30 mouse cellular contexts compared by ENCODE assay signal in genomic region chr8:117500232-117500823, GRCm38 (mm10). TPM values are rescaled to one million over a fixed set of nuclear protein-coding genes. Genes with fewer than 3 reads are reported as not detected.
DNase-seq lines count a peak whose midpoint lies in the region; ATAC-seq and TF ChIP-seq lines count a peak whose summit lies in the region.
"Had no signal": no experiment of that assay in that cellular context is flagged by ENCODE, and none has a peak within 500 bp of the region (broad histone marks: within the 10 kb centered on the region; RNA-seq: fewer than 3 reads in every experiment).

No protein-coding gene starts in this region.

- H3K4me3 ChIP-seq in kidney, embryonic 15.5 days (replicated peaks) = no peak overlapping the region
- peak overlapping the region; percentile 88 for H3K4me3 ChIP-seq in megakaryocyte, embryonic 14.5 days (replicated peaks)
- no peak overlapping the region for H3K4me3 ChIP-seq in intestine, postnatal 0 days (ENCODE audit: low read depth, low read length)
- H3K4me3 ChIP-seq: embryonic facial prominence, embryonic 10.5 days; embryonic facial prominence, embryonic 15.5 days; forebrain, embryonic 12.5 days; heart, adult 2 months; heart, embryonic 12.5 days; limb, embryonic 10.5 days; limb, embryonic 15.5 days; midbrain, embryonic 10.5 days; myocyte; neural tube, embryonic 13.5 days had no signal

- peaks cover 26% of the 10 kb centered on the region for H3K27me3 ChIP-seq in kidney, embryonic 15.5 days
- no peaks in the 10 kb centered on the region for H3K27me3 ChIP-seq in megakaryocyte, embryonic 14.5 days (replicated peaks)
- no peaks in the 10 kb centered on the region; the same call in 1 of the 2 replicates for H3K27me3 ChIP-seq in intestine, postnatal 0 days (replicated peaks; ENCODE audit: control insufficient read depth, insufficient read depth, low read length)

- no peak for ATAC-seq in kidney, embryonic 15.5 days (replicated peaks; ENCODE audit: low FRiP score)
- no peak for ATAC-seq in megakaryocyte, adult 5-6 weeks (ENCODE audit: poor library complexity, severe bottlenecking)
- no peak for ATAC-seq in intestine, postnatal 0 days
- ATAC-seq: activated CD4-positive, CD25-positive, alpha-beta regulatory T cell, adult 4 months; forebrain, postnatal 0 days; hindbrain, embryonic 16.5 days had no signal

- TF ChIP-seq CTCF in intestine, postnatal 0 days (IDR thresholded peaks at IDR 0.05; ENCODE audit: low read depth) = no peak

- peaks cover 16% of the 10 kb centered on the region for H3K4me1 ChIP-seq in kidney, embryonic 15.5 days
- peaks cover 70% of the 10 kb centered on the region for H3K4me1 ChIP-seq in megakaryocyte, embryonic 14.5 days
- no peaks in the 10 kb centered on the region for H3K4me1 ChIP-seq in intestine, postnatal 0 days (replicated peaks; ENCODE audit: control insufficient read depth, insufficient read depth, low read length)

- no peak overlapping the region for H3K4me2 ChIP-seq in kidney, embryonic 15.5 days
- H3K4me2 ChIP-seq in intestine, postnatal 0 days (replicated peaks; ENCODE audit: low read depth) = no peak overlapping the region
- H3K4me2 ChIP-seq: embryonic facial prominence, embryonic 15.5 days; forebrain, embryonic 12.5 days; heart, embryonic 12.5 days; limb, embryonic 15.5 days; neural tube, embryonic 13.5 days had no signal

- H3K27ac ChIP-seq in kidney, embryonic 15.5 days = no peak overlapping the region
- no peak overlapping the region for H3K27ac ChIP-seq in intestine, postnatal 0 days (ENCODE audit: low read depth, low read length)
- H3K27ac ChIP-seq: embryonic facial prominence, embryonic 10.5 days; embryonic facial prominence, embryonic 15.5 days; forebrain, embryonic 12.5 days; heart, adult 2 months; limb, embryonic 10.5 days; limb, embryonic 15.5 days; midbrain, embryonic 10.5 days; neural tube, embryonic 13.5 days had no signal

- H3K9me3 ChIP-seq in kidney, embryonic 15.5 days (replicated peaks) = no peaks in the 10 kb centered on the region
- no peaks in the 10 kb centered on the region for H3K9me3 ChIP-seq in megakaryocyte, embryonic 14.5 days
- H3K9me3 ChIP-seq in intestine, postnatal 0 days (ENCODE audit: control insufficient read depth) = no peaks in the 10 kb centered on the region
- H3K9me3 ChIP-seq: embryonic facial prominence, embryonic 10.5 days; embryonic facial prominence, embryonic 15.5 days; forebrain, embryonic 12.5 days; heart, embryonic 12.5 days; limb, embryonic 10.5 days; limb, embryonic 15.5 days; midbrain, embryonic 10.5 days; neural tube, embryonic 13.5 days had no signal

- H3K36me3 ChIP-seq in kidney, embryonic 15.5 days = no peaks in the 10 kb centered on the region
- peaks cover 47% of the 10 kb centered on the region for H3K36me3 ChIP-seq in megakaryocyte, embryonic 14.5 days (replicated peaks; ENCODE audit: low read length)
- H3K36me3 ChIP-seq in intestine, postnatal 0 days (ENCODE audit: control insufficient read depth, insufficient read depth) = no peaks in the 10 kb centered on the region
- H3K36me3 ChIP-seq: embryonic facial prominence, embryonic 10.5 days; embryonic facial prominence, embryonic 15.5 days; forebrain, embryonic 12.5 days; heart, embryonic 12.5 days; limb, embryonic 10.5 days; limb, embryonic 15.5 days; midbrain, embryonic 10.5 days; neural tube, embryonic 13.5 days had no signal

- peak; percentile 28 for DNase-seq in kidney, adult 9 months
- peak; percentile 12 for DNase-seq in brain, adult 2 months (ENCODE audit: low read depth, low spot score)
- no peak for DNase-seq in cerebellum, postnatal 14 days
- DNase-seq: adrenal gland, adult 8-10 months; B cell, adult 2 months; cerebellum, adult 11 months; cerebellum, adult 9-10 months; forebrain, postnatal 0 days; heart, adult 2 months; kidney, adult 8-10 months; layer of hippocampus, postnatal 36 days; lung, postnatal 10 days; right cerebral cortex, postnatal 4 days; thymus, adult 2 months; thymus, postnatal 36 days had no signal

- no peak overlapping the region for H3K9ac ChIP-seq in kidney, embryonic 15.5 days
- H3K9ac ChIP-seq in intestine, postnatal 0 days (ENCODE audit: low read depth, low read length) = no peak overlapping the region
- H3K9ac ChIP-seq: embryonic facial prominence, embryonic 15.5 days; forebrain, embryonic 12.5 days; forebrain, postnatal 0 days; heart, embryonic 12.5 days; limb, embryonic 15.5 days; neural tube, embryonic 13.5 days had no signal

- 75% methylated on average over 5 of the region's 5 CpGs for WGBS in kidney, embryonic 15.5 days
- 55% methylated on average over 5 of the region's 5 CpGs for WGBS in intestine, postnatal 0 days

RNA-seq across cellular contexts. Expression of gene Plcg2, which starts 2.2 kb away (rescaled TPM):
- polyA plus RNA-seq in kidney, embryonic 15.5 days (2015; fragmentation: Nextera tagmentation; extraction: Ambion mirVana) = 5.1 and 6.0 TPM in 2 replicates
- polyA plus RNA-seq in megakaryocyte, embryonic 14.5 days (2012; ENCODE audit: insufficient read depth, low replicate concordance) = 36.0 and 76.6 TPM in 2 replicates
- 104 and 105 TPM in 2 replicates for total RNA-seq in megakaryocyte, adult 5-6 weeks (2015)
- total RNA-seq in megakaryocyte, adult 5-6 weeks (2017) = 164 and 180 TPM in 2 replicates
- 1.4 and 1.5 TPM in 2 replicates for polyA plus RNA-seq in intestine, postnatal 0 days (2015; fragmentation: Nextera tagmentation; extraction: Ambion mirVana)

Comparison
In these comparisons a context has a peak if more than half of its experiments do, and no peak if none do; other contexts are left out.
1. DNase-seq: peak in kidney, adult 9 months (single experiment) and brain, adult 2 months (single experiment); none in cerebellum, postnatal 14 days (0 of 2).